Mouse (Mus musculus): ENCODE results near the gene Klc2. TPM values are rescaled to one million over a fixed set of nuclear protein-coding genes. Genes with fewer than 3 reads are reported as not detected.
A peak's percentile ranks its signal among the peaks of the same experiment; 100 is the strongest.

Gene Klc2
- total and polyA plus RNA-seq, 3 experiments = 7.3 to 30.3 TPM; not detected in 1

DNA sequence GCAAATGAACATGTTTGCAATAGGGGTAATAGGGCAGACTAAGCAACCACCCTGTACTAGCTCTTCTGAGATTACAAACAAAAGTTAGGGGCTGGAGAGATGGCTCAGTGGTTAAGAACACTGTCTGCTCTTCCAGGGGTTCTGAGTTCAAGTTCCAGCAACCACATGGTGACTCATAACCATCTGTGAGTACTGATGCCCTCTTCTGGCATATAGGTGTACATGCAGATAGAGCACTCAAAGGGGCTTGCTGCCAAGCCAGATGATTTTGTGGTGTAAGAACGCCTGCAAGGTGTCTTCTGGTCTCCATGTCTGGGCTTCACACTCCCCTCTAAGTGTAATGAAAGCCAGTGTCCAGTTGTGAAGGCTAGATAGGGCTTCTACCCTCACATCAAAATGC, 11.4 kb upstream of the Klc2 start (continued):
- no peak for TF ChIP-seq SIN3A (IDR thresholded peaks at IDR 0.05; ENCODE audit: low read length)
- TF ChIP-seq RAD21 (IDR thresholded peaks at IDR 0.05; ENCODE audit: low read depth, low read length) = peak; percentile 42
- no peak for TF ChIP-seq HCFC1 (IDR thresholded peaks at IDR 0.05; ENCODE audit: low read depth, low read length)
- no peak for TF ChIP-seq USF2 (IDR thresholded peaks at IDR 0.05; ENCODE audit: borderline replicate concordance in 1 of 2, insufficient read depth in 1 of 2, low read depth in 1 of 2, low read length in 2 of 2)
- TF ChIP-seq MAFK (IDR thresholded peaks at IDR 0.05; ENCODE audit: borderline replicate concordance, low read depth, low read length) = no peak
- no peak for TF ChIP-seq TAL1 (IDR thresholded peaks at IDR 0.05; ENCODE audit: low read length)
- TF ChIP-seq SMC3 (IDR thresholded peaks at IDR 0.05; ENCODE audit: low read depth, low read length) = peak; percentile 58
- TF ChIP-seq BHLHE40 (IDR thresholded peaks at IDR 0.05; ENCODE audit: borderline replicate concordance, low read depth, low read length) = no peak
- peak; percentile 39 to 58 (median 44) for TF ChIP-seq CTCF (IDR thresholded peaks at IDR 0.05 in 2 of 3, conservative IDR thresholded peaks at IDR 0.05 in 1 of 3; ENCODE audit: control insufficient read depth in 1 of 3, insufficient read depth in 1 of 3, low read depth in 2 of 3, low read length in 3 of 3, poor library complexity in 1 of 3, severe bottlenecking in 1 of 3)
- peak; percentile 55; the same call in 1 of the 2 replicates for TF ChIP-seq JUND (IDR thresholded peaks at IDR 0.05; ENCODE audit: low read depth, low read length)
- TF ChIP-seq TBP (IDR thresholded peaks at IDR 0.05; ENCODE audit: low read depth, low read length) = no peak

DNA sequence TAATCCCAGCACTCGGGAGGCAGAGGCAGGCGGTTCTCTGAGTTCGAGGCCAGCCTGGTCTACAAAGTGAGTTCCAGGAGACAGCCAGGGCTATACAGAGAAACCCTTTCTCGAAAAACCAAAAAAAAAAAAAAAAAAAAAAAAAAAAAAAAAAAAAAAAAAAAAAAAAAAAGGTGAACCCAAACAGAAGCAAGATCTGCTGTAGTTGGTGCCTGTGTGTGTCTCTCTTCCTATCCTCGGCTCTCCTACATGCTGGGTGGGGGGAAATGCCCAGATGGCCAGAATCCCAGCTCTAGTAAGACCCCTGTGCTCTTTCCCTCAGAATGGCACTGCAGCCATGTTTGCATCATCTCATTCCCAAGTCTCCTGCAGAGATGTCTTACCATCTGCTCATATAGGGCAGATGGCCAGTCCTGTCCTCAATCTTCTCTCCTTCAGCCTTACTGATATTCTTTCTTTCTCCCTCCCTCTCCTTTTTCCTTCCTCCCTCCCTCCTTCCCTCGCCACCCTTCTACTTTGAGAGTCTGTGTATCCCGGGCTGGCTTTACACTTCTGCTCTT, 5.8 kb upstream of the Klc2 start:
- TF ChIP-seq ZNF384 (IDR thresholded peaks at IDR 0.05; ENCODE audit: low read depth, low read length) (peak; percentile 26; the same call in 1 of the 2 replicates), MYB (IDR thresholded peaks at IDR 0.05; ENCODE audit: low read depth, low read length) (no peak)
- no peaks in the 10 kb centered on the region; a peak in 2 of 4 replicates for H3K27me3 ChIP-seq (ENCODE audit: control insufficient read depth in 1 of 2, insufficient read depth in 2 of 2, low read length in 2 of 2)

DNA sequence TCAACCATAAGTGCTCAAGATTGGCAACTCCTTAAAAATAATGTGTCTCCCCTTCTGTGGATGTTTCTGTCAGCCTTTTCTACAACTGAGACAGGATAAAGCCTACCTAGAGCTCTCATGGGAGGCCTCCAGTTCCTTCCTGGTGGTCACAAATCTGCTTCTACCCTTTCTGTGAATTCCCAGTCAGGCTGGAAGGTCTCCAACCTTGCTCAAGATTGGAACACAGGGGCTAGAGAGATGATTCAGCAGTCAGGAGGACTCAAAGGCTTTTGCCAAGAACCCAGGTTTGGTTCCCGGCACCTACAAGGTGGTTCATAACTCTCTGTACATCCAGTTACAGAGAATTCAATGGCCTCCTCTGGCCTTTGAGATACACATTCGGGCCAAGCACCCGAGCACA, 4.9 kb upstream of the Klc2 start:
- TF ChIP-seq ELF1 (IDR thresholded peaks at IDR 0.05; ENCODE audit: low read depth, low read length) (no peak), RCOR1 (IDR thresholded peaks at IDR 0.05; ENCODE audit: low read depth, low read length) (no peak), SMC3 (IDR thresholded peaks at IDR 0.05; ENCODE audit: low read depth, low read length) (no peak), POLR2AphosphoS2 (IDR thresholded peaks at IDR 0.05; ENCODE audit: low read length) (no peak)
- no peaks in the 10 kb centered on the region for H3K36me3 ChIP-seq (ENCODE audit: control insufficient read depth in 1 of 2, insufficient read depth in 2 of 2, low read length in 2 of 2)
- no peak overlapping the region for H3K9ac ChIP-seq (ENCODE audit: control insufficient read depth, low read depth, low read length, poor library complexity, severe bottlenecking)
- no peak overlapping the region for H3K27ac ChIP-seq (ENCODE audit: control insufficient read depth, low read depth, low read length)
- no peak for DNase-seq (ENCODE audit: low read depth, low spot score)
- no peaks in the 10 kb centered on the region for H3K9me3 ChIP-seq (replicated peaks; ENCODE audit: insufficient read depth, low read length)
- H3K27me3 ChIP-seq (ENCODE audit: control insufficient read depth in 1 of 2, insufficient read depth in 2 of 2, low read length in 2 of 2) = no peaks in the 10 kb centered on the region; a peak in 2 of 4 replicates
- peaks cover 0 to 6% of the 10 kb centered on the region in 2 experiments; a peak in 1 of 4 replicates for H3K4me1 ChIP-seq (ENCODE audit: control insufficient read depth in 1 of 2, insufficient read depth in 2 of 2, low read length in 2 of 2)
- no peaks in the 10 kb centered on the region for H3K79me2 ChIP-seq (ENCODE audit: control insufficient read depth, insufficient read depth, low read length, poor library complexity)
- no peak overlapping the region for H3K4me3 ChIP-seq (ENCODE audit: control insufficient read depth in 1 of 2, insufficient read depth in 1 of 2, low read depth in 2 of 2, low read length in 2 of 2)

More for the DNA sequence above, 5.8 kb upstream of the Klc2 start:
- Histone ChIP-seq H3K36me3 (ENCODE audit: control insufficient read depth in 1 of 2, insufficient read depth in 2 of 2, low read length in 2 of 2) (no peaks in the 10 kb centered on the region), H3K9me3 (replicated peaks; ENCODE audit: insufficient read depth, low read length) (no peaks in the 10 kb centered on the region), H3K27ac (ENCODE audit: control insufficient read depth, low read depth, low read length) (no peak overlapping the region), H3K4me1 (ENCODE audit: control insufficient read depth in 1 of 2, insufficient read depth in 2 of 2, low read length in 2 of 2) (no peaks in the 10 kb centered on the region), H3K4me3 (ENCODE audit: control insufficient read depth in 1 of 2, insufficient read depth in 1 of 2, low read depth in 2 of 2, low read length in 2 of 2) (no peak overlapping the region), H3K9ac (ENCODE audit: control insufficient read depth, low read depth, low read length, poor library complexity, severe bottlenecking) (no peak overlapping the region), H3K79me2 (ENCODE audit: control insufficient read depth, insufficient read depth, low read length, poor library complexity) (no peaks in the 10 kb centered on the region)
- DNase-seq (ENCODE audit: low read depth, low spot score) = no peak

Measured in MEL (cell line).